Comparison of ENCODE assay signal across 7 mouse cellular contexts in the genomic region with DNA sequence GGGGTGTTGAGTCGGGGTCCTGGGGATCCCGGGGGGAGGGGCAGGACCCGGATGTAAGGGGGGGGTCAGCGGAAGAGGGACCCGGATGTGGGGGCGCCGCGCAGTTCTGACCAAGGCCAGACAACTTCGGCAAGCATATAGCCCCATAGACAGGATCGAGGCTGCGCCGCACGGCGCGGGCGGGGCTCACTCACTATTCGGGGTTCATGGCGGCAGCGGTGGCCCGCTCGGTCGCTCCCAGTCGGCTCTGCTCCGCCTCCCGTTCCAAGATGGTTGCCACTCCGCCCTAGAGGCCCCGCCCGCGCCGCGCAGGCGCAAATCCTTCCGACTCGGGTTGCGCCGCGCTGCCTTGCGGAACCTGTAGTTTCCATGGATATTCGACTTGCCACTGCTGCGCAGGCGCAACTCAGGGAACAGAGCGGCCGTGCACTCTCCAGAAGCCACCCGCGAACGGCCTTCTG. TPM values are rescaled to one million over a fixed set of nuclear protein-coding genes. Genes with fewer than 3 reads are reported as not detected.
A peak's percentile ranks its signal among the peaks of the same experiment; 100 is the strongest.
DNase-seq lines count a peak whose midpoint lies in the region; ATAC-seq lines count a peak whose summit lies in the region.

A gene (minus strand): TSS at position 342 of the 461 bp plus-strand sequence.

- peaks cover 3% of the 10 kb centered on the region for H3K36me3 ChIP-seq in embryonic facial prominence, embryonic 11.5 days (replicated peaks; ENCODE audit: control insufficient read depth, insufficient read depth, low read depth, low read length)
- H3K36me3 ChIP-seq in limb, embryonic 10.5 days = peaks cover 79% of the 10 kb centered on the region
- peaks cover 77% of the 10 kb centered on the region for H3K36me3 ChIP-seq in midbrain, embryonic 13.5 days

- peak; percentile 92 for ATAC-seq in embryonic facial prominence, embryonic 11.5 days (replicated peaks; ENCODE audit: insufficient number of reproducible peaks, low FRiP score, low TSS enrichment, low read depth)
- peak; percentile 90 for ATAC-seq in granulocyte monocyte progenitor cell, adult 5-6 weeks (replicated peaks; ENCODE audit: poor library complexity, severe bottlenecking)
- ATAC-seq in midbrain, embryonic 13.5 days = peak; percentile 96

- H3K4me3 ChIP-seq in embryonic facial prominence, embryonic 11.5 days (ENCODE audit: low read depth, low read length) = peak within 1 kb of the TSS; percentile 82
- peak within 1 kb of the TSS; percentile 88 for H3K4me3 ChIP-seq in limb, embryonic 10.5 days
- H3K4me3 ChIP-seq in midbrain, embryonic 13.5 days (replicated peaks) = peak within 1 kb of the TSS; percentile 73

- peak within 1 kb of the TSS; percentile 82 for H3K27ac ChIP-seq in embryonic facial prominence, embryonic 11.5 days (replicated peaks; ENCODE audit: low read depth, low read length)
- peak within 1 kb of the TSS; percentile 97 for H3K27ac ChIP-seq in limb, embryonic 10.5 days
- H3K27ac ChIP-seq in midbrain, embryonic 13.5 days = peak within 1 kb of the TSS; percentile 96

- no peaks in the 10 kb centered on the region for H3K9me3 ChIP-seq in embryonic facial prominence, embryonic 11.5 days (replicated peaks; ENCODE audit: control insufficient read depth, low read length)
- H3K9me3 ChIP-seq in limb, embryonic 10.5 days (replicated peaks) = no peaks in the 10 kb centered on the region
- H3K9me3 ChIP-seq in midbrain, embryonic 13.5 days = no peaks in the 10 kb centered on the region

- peak; percentile 99 for DNase-seq in adrenal gland, postnatal 14 days
- DNase-seq in embryonic facial prominence, embryonic 11.5 days (ENCODE audit: low spot score) = peak; percentile 99
- peak; percentile 98 for DNase-seq in kidney, adult 11 months
- DNase-seq in limb, embryonic 10.5 days (ENCODE audit: low spot score) = peak; percentile 99
- peak; percentile 97 for DNase-seq in spleen, adult 12 weeks (ENCODE audit: low spot score)

- H3K4me1 ChIP-seq in embryonic facial prominence, embryonic 11.5 days (ENCODE audit: control insufficient read depth, insufficient read depth, low read length) = peaks cover 6% of the 10 kb centered on the region; the same call in 1 of the 2 replicates
- peaks cover 31% of the 10 kb centered on the region for H3K4me1 ChIP-seq in limb, embryonic 10.5 days
- H3K4me1 ChIP-seq in midbrain, embryonic 13.5 days (replicated peaks) = peaks cover 26% of the 10 kb centered on the region

- H3K4me2 ChIP-seq in embryonic facial prominence, embryonic 11.5 days (ENCODE audit: low read depth, low read length) = peak within 1 kb of the TSS; percentile 88
- H3K4me2 ChIP-seq in midbrain, embryonic 13.5 days (replicated peaks) = peak within 1 kb of the TSS; percentile 97

- H3K27me3 ChIP-seq in embryonic facial prominence, embryonic 11.5 days (ENCODE audit: control insufficient read depth, insufficient read depth, low read length) = no peaks in the 10 kb centered on the region
- H3K27me3 ChIP-seq in limb, embryonic 10.5 days (ENCODE audit: low read depth, poor library complexity, severe bottlenecking) = no peaks in the 10 kb centered on the region
- H3K27me3 ChIP-seq in midbrain, embryonic 13.5 days = no peaks in the 10 kb centered on the region

- WGBS in embryonic facial prominence, embryonic 11.5 days = under 1% methylated on average over 46 of the region's 46 CpGs
- WGBS in limb, embryonic 10.5 days = under 1% methylated on average over 46 of the region's 46 CpGs
- WGBS in midbrain, embryonic 13.5 days = under 1% methylated on average over 46 of the region's 46 CpGs

- peak within 1 kb of the TSS; percentile 85 for H3K9ac ChIP-seq in embryonic facial prominence, embryonic 11.5 days (replicated peaks; ENCODE audit: low read length)
- peak within 1 kb of the TSS; percentile 89 for H3K9ac ChIP-seq in midbrain, embryonic 13.5 days (replicated peaks)

RNA-seq across cellular contexts. Expression of the gene that starts here (rescaled TPM):
- 166 and 167 TPM in 2 replicates for total RNA-seq in adrenal gland, postnatal 14 days (2021)
- 214 and 235 TPM in 2 replicates for polyA plus RNA-seq in embryonic facial prominence, embryonic 11.5 days (2014; fragmentation: Nextera tagmentation; extraction: Ambion mirVana)
- total RNA-seq in granulocyte monocyte progenitor cell, adult 5-6 weeks (2014; fragmentation: Nextera tagmentation) = 99.2 and 105 TPM in 2 replicates
- total RNA-seq in granulocyte monocyte progenitor cell, adult 5-6 weeks (2017) = 100 and 101 TPM in 2 replicates
- polyA plus RNA-seq in limb, embryonic 10.5 days (2016; fragmentation: Nextera tagmentation; extraction: Ambion mirVana) = 276 and 296 TPM in 2 replicates
- polyA plus RNA-seq in midbrain, embryonic 13.5 days (2015; fragmentation: Nextera tagmentation; extraction: Ambion mirVana) = 238 and 242 TPM in 2 replicates

Comparison
In these comparisons a context has a peak if more than half of its experiments do, and no peak if none do; other contexts are left out.
1. Peak in every context shown above with its lines: DNase-seq, ATAC-seq, H3K4me3 ChIP-seq and H3K27ac ChIP-seq.